Mouse (Mus musculus) urinary bladder, postnatal 14 days (tissue): Measurements from ENCODE around the gene BC051019.
A peak's percentile ranks its signal among the peaks of the same experiment; 100 is the strongest.

ENCODE experiments used
- DNase-seq: peaks from one replicate; pipeline ENCODE4 v3.0.0; 2021; ENCODE audit warnings: low spot score

Gene BC051019

DNA sequence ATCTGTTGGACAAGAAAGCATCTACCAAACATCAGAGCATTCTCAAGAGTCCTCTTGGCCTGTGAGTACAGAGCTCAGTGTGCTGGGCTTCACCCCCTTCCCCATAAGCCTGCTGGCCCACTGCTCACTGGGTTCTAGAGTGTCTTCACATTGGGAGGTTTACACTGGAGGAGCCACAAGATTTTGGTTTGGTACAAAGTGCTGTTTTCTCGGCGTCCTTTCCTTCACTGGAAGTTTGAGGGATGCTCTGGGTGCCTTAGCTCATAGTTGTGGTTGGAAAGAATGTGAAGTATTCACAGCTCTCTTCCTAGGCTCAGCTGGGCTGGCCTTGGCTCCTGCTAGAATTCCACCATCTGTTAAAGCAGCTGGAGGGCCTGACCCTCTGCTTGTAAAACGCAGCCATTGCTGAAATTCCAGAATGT is 14.7 kb downstream of the BC051019 start:
- peak; percentile 58 for DNase-seq

DNA sequence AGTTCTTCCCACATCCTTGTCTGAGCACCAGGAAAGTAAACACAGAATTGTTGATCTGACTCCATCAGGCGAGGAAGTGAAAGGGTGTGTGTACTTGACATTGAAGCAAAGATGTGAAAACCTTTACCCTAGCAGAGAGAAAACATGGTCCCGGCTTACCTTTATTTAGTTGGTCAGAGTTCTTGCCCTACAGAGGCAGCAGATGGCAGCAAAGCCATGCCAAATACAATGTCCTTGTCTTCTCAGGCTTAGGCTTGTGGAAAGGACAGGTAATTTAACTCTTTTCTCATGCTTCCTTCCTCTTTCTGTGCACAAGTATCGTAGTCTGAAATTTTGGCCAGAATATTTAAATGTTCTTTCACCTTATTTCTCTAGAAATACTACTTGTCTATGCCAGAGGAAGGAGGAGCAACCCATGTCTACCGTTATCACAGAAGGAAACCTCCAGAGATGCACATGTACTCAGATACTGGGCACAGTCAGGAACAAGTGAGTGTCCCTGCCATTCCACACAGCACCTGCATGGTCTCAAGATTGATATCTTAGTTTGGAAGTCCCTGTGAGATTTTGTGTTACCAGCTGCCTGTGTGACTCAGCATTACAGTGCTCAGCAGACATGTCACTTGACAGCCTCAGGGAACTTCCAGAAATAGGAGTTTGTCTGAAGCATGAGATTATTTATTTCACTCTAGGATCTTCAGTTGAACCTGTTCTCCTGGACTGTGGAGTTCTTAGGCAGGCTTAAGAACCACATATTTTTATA is 16.4 kb downstream of the BC051019 start:
- peak; percentile 57 for DNase-seq

DNA sequence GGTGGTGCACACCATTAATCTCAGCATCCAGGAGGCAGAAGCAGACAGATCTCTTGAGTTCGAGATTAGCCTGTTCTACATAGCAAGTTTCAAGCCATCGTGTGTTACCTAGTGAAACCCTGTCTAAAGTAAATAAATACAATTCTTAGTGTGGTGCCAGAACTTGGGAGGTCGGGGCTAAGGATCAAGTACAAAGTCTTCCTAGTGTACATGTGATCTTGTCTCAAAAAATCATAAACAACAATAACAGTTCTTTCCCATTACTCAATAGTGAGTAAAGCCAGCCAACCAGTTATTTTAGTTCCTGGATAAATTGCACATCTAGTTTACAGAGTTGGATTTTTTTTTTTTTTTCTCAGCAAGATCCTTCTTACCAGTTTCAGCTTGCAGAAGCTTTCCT is 19.2 kb downstream of the BC051019 start:
- no peak for DNase-seq

DNA sequence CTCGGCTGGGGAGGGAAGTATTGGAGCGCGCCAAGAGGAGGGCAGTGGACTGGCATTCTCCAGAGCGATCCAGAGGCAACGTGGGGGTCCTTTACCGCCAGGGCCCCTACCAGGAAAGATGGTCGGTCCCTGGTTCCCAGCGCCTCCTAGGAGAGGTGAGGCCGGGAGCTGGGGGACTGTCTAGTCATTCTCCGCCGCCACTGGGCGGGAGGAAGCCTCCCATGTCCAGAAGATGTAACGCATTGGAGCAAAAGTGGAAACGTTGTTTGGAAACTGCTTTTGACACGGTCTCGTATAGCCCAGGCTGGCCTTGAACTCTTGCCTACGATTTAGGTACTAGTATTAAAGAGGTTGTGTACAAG is 19.7 kb downstream of the BC051019 start:
- DNase-seq: no peak

DNA sequence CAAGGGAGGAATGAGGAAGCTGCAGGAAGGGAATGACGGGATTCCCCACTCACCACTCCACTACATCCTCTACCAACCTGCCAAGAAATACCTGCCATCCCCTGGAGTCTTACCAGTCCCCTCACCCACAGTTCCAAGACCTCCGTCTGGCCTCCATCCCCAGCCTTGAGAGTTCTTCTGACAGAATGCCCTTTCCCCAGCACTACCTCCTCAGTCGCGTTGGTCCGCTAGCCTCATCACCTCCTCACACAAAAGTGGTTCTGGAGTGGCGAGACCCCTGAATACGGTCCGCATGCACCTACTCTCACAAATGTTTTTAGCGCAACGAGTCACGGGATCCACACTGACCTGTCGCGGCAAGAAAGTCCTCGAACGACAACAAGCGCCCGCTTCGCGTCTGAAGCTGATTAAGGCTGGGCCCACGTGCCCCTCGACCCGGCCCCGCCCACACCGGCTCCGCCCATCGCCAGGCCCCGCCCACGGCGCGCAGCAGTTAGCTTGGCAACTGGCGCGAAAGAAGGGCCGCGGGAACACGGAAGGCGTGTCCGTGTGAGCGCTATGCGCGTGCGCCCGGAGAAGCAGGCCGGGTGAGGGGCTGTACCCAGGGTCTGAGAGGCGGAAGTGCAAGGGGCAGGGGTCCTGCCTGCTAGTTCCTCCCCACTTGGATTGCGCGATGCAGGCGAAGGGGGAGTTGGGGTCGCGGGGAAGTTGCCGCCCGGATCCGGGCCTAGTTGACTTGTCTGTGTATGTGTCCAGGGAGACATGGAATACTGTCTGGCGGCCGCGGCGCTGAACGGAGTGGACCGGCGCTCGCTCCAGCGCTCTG is 20.2 kb downstream of the BC051019 start, which contains the start of the genes St5 and Akip1:
TSS of gene St5 (minus strand) at position 416 of the 826 bp plus-strand sequence.
TSS of gene Akip1 (plus strand) at position 501 of the 826 bp plus-strand sequence.
- peak; percentile 98 for DNase-seq

DNA sequence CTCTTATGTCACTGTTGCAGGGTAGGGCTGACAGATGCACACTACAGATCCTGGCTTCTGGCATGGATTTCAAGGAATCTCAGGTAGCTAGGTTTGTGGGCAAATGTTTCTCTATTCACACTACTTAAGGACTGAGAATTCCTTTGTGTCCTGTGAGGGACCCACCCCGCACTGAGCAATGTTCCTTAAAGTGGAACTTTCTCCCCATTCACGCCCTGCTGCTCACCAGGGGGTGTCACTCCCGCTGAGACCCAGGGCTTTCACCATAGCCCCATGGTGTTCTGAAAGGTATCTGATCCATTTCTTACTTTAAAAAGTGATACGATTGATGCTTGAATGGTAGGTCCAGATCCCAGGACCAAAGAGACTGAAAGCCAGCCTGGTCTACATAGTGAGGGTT is 20.9 kb downstream of the BC051019 start:
- no peak for DNase-seq

DNA sequence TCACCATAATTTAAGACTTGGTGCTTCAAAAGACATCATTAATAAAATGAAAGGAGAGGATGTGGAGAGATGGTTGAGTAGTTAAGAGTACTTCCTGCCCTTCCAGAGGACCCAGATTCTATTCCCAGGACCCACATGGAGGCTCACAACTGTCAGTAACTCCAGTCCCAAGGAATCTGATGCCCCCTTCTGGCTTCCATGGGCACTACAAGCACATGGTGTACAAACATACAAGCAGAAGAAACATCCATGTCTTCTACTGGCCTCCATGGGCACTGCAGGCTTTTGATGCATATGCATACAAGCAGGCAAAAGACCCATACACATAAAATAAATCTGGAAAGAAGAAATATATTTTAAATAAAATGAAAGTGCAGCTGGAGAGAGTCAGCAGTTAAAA is 23.4 kb downstream of the BC051019 start:
- no peak for DNase-seq

DNA sequence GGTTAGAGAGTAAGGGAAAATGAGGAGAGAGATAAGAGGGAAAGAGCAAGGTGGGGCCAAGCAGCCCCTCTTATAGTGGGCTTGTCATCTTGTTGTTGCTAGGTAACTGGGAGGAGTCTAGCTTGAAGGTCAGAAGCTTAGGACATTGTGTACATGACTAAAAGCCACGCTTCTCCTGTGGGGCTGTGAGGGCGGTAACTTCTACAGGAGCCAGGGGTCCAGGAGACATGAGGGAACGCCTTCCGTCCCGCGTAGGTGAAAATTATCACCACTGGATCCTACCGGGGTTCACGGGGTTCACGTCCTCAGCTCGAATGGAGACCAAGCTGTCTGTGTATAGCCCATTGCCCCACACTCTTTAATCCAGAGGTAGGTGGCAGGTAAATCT is 28.3 kb downstream of the BC051019 start:
- DNase-seq: no peak

DNA sequence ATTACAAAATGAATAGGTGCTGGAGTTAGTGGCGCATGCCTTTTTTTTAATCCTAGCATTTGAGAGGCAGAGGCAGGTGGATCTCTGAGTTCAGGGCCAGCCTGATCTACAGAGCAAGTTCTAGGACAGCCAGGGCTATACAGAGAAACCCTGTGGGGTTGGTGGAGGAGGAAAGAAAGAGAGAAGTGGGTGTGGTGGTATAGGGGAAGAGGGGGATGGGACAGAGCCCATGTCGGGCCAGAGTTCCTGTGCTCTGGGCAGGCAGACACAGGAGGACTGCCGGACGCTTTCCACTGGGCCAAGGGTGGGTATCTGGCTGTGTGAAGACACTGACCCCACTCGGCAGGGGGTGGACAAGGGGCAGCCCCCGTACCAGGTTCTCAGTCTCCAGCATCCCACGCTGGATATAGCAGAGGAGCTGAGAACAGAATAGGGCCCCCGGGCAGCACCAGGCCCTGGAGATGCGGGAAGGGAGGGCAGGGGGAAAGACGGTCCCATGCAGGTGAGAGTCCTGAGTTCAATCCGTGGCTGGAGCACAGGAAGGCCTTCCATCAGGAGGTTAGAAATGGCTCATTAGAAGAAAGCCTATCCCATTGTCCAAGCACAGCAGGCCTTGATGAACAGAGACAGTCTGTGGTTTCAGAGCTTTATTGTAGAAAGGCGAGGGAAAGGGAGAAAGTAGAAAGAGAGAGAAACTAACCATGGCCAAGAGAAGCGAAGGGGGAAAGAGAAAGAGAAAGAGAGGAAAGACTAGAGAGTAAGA is 28.9 kb downstream of the BC051019 start:
- no peak for DNase-seq

DNA sequence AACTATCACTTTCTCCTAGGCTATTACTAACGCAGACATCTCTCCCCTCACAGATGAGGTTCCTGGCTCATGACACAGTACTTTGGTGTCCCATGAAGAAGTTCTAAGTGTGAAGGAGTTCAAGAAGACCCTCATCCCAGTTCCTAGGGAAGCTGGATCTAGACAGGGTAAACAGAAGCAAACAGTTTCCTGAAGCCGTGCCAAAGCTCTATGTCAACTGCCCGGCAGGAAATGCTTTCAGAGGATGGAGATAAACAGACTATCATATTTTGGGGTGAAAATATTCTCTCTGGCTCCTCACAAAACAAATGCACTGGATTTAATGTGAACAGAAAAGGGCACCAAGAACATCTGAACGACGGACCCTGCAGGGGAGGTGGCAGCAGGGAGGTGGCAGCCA is 32.7 kb downstream of the BC051019 start:
- DNase-seq: no peak

DNA sequence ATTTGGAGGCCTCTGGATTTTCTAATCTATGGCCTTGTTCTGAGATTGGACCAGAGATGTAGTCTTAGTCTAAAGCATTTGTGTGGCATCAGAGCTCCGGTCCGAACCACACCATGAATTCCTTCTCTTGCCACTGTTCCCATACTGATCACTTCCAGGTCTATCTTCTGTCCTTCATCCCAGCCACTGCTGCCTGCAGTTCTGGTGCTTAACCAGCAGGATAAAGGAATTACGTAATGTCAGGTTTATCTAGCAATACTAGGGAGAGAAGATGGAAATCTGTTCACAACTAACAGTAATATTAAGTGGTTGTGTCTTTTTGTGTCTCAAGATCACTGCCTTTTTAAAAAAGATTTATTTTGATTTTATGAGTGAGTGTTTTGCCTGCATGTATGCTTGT is 33.5 kb downstream of the BC051019 start:
- DNase-seq: no peak

DNA sequence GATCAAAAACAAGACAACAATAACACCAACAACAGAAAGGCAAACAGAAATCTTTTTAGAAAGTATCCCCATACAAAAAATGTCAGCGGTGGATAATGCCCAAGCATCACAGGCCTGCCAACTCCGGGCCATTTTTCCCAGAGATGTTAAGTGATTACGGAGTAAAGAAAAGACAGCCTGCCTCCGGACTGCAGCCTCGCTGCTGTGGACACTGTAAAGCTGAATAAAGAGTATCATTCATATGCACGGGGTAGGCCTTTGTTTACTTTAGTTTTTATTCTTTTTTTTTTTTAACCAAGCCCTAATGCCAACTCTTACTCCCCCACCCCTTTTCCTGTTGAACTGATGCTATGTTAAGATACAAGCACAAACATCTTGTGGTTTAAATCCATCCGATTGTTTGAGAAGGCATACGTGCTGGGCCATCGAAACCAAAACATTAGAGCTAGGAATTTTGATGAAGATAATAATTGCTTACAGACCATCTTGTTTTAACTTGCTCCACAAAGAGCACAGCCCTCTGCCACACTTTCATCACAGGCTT is 37.0 kb downstream of the BC051019 start:
- no peak for DNase-seq

DNA sequence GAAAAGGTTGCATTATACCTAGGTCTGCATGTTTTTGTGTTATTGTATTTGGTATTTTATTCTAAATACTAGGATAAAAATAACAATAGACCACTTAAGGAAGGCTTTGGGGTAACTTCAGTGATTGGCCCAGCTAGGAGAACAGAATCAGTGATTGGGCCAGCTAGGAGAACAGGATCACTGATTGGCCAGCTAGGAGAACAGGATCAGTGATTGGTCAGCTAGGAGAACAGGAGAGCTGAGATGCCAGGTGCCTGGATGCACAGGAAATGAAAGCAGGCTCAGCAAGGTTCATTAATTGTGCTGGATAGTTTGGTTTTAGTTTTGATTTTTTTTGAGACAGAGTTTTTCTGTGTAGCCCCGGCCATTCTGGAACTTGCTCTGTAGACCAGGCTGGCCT is 42.8 kb downstream of the BC051019 start:
- no peak for DNase-seq

DNA sequence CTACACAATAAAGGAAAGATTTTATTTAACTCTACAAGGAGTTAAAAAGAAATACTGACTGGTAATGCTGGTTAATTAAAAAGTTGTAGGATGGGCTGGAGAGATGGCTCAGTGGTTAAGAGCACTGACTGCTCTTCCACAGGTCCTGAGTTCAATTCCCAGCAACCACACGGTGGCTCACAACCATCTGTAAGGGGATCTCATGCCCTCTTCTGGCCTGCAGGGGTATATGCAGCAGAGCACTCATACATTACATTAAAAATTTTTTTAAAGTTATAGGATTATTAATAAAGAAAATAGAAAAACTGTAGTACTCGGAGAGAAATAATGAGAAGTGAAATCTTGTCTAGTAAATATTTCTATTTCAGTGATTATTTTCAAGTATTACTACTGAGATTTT is 43.4 kb downstream of the BC051019 start:
- no peak for DNase-seq

DNA sequence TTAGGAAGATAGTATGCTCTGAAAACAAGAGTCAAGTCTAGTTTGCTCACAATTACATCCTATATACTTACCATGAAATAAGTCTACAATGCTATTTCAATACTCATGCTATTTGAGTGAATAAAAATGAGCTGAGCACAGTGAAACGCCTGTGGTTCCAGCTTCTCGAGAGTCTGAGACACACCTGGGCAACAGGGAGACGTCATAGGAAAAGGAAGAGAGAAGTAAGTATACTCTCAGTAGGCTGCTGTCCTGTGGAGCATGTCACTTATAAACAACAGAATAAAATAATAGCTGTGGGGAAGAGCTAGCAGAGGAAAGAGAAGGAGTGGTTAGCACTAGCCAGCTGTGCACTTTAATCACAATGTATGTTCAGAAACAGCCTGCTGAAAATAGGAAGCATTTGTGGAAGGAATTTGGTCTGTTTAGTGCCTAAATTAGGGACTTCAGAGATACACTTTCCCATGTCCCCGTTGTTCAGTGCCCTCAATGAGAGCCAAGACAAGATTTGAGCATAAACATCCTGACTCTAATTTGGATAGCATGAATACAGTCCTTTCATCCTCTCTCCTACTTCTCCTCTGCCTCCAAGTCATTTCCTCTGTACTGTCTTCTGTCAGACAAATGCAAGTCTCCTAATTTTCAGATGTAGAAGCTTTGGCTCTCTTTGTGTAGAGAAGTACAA is 48.6 kb downstream of the BC051019 start:
- DNase-seq: no peak

DNA sequence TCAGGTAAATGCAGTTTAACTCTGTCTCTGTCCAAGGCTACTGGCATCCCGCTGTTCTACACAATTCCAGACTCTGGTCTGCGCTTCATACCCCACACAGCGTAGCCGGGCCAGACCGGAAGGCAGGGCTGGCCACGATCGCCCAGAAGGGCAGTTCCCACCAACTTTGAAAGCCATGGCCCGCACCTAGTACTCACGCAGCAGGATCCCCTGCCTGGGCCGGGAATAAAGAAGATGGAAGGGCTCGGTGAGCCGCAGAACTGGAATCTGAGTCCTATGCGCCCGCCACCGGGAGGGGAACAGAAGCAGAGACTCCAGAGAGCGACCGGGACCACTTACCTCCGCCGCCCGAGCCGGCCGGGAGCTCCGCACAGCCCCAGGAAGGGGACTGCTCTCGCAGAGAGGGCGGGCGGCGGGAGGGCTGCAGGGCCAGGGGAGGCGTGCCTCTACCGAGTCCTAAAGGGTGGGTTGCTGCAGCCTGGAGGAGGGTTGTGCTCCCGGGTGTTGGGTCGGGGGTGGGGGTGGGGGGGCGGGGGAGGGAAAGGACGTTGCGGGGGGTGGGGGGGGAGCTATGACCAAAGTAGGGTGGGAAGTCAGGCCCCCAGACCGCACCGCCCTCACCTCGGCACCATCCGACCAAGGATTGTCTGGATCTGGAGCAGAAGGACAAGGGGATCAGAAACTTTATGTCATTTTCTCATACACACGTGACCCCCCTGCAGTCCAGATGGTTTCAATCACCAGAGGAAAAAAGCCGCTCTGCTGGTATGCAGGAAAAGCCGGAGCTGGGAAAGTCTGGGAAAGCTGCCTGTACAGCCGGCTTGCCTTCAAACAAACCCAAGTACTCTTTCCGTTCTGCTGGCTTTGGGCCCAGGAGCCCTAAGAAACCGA is 51.8 kb downstream of the BC051019 start:
- peak; percentile 75 for DNase-seq

DNA sequence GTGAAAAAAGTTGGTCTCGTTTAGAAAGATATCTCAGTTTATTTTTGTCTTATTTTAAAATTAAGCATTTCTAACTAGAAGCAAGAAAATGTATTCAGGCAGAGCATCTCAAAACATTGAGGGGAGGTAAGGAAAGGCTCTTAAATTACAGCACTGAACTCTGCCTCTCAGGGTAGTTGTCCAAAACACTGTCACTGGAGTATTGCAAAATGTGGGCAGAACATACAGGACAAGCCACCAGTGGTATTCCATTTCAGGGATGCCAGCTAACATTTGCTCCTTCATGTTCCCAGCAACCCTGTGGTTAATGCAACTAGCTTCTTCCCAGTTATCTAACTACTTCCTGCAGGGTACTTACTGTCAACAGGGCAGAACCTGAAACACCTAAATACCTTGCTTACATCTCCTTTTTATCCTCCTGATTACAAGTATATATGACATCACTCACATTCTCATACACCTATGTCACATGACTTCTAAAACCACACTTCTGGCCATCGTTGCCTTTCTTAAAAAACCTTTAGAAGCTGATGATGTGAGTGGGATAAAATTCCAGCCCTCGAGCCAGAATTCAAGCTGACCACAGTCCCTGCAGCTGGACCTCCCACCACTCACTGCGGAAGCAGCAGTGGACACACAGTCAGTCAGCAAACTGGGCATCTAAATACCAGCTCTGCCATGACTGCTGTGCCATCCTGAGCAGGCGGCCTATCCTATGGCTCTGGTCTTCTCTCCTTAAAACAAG is 54.1 kb downstream of the BC051019 start:
- DNase-seq: no peak

DNA sequence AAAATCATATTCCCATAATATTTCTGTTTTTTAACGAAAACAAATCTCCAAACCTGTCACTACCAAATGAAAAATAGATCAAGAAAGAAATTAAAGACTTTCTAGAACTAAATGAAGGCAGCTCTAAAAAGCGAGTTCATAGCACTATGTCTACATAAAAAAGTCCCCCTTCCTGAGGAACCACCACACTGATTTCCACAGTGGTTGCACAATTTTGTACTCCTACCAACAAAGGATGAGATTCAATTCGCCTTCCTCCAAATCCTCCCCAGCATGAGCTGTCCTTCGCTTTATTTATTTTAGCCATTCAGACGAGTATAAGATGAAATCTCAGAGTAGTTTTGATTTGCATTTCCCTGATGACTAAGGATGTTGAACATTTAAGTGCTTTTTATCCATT is 57.0 kb downstream of the BC051019 start:
- no peak for DNase-seq

DNA sequence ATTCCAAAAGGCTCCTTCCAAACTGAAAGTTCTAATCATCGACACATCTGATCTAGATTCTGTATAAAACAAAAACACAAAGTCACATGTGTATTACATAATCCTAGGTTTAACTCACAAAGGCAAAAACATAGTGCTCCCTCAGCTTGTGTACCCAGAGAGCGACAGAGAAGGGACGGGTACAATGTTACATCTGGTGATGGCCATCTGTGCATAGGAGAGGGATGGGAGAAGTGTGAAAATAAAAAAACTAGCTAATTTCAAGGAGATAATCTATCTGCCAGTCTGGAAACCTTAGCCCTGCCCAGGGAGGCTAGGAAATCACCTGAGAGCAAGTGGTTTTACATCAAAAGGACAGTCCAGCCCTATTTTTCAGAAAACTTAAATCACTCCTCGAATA is 61.0 kb downstream of the BC051019 start:
- DNase-seq: no peak
